Mouse (Mus musculus) skeletal muscle tissue, adult 2 months (tissue): ENCODE results near the gene Tulp1.
A peak's percentile ranks its signal among the peaks of the same experiment; 100 is the strongest.
"Not testable (repeated sequence)": the region's sequence is repeated elsewhere in the genome, so short reads cannot be mapped to it uniquely, and the experiment has no call there.

Experiments used
- DNase-seq: peaks from one replicate; pipeline ENCODE4 v3.0.0-alpha.2; 2012; ENCODE audit warnings: low read depth, low spot score

Gene Tulp1

GRCm38 (mm10) chr17:28365122-28365521, at the start of gene Tulp1:
Tulp1 (minus strand) TSS chr17:28365222.
- no peak for DNase-seq

GRCm38 (mm10) chr17:28411381-28411960, 46.4 kb upstream of the Tulp1 start:
- peak; percentile 51 for DNase-seq

- no peak for DNase-seq
These were observed 45.7 kb upstream of the Tulp1 start for GRCm38 (mm10) chr17:28410731-28411130.

- DNase-seq = no peak
These were observed 43.4 kb upstream of the Tulp1 start for GRCm38 (mm10) chr17:28408251-28408918.

GRCm38 (mm10) chr17:28407418-28408250, 42.6 kb upstream of the Tulp1 start:
- DNase-seq = peak; percentile 76

- DNase-seq = no peak
These were observed 41.4 kb upstream of the Tulp1 start for GRCm38 (mm10) chr17:28406471-28406870.

- DNase-seq = not testable (repeated sequence)
These were observed 39.7 kb upstream of the Tulp1 start for GRCm38 (mm10) chr17:28404745-28405144.

- no peak for DNase-seq
These were observed 39.3 kb upstream of the Tulp1 start for GRCm38 (mm10) chr17:28404301-28404700.

- no peak for DNase-seq
These were observed 30.0 kb upstream of the Tulp1 start for GRCm38 (mm10) chr17:28394994-28395393.

- no peak for DNase-seq
These were observed 29.2 kb upstream of the Tulp1 start for GRCm38 (mm10) chr17:28394051-28394765.

GRCm38 (mm10) chr17:28391568-28392432, 26.8 kb upstream of the Tulp1 start:
- no peak for DNase-seq

- DNase-seq = no peak
These were observed 23.5 kb upstream of the Tulp1 start for GRCm38 (mm10) chr17:28388534-28388933.

GRCm38 (mm10) chr17:28386150-28386905, 21.3 kb upstream of the Tulp1 start:
- DNase-seq = peak; percentile 48

- DNase-seq = no peak
These were observed 19.3 kb upstream of the Tulp1 start for GRCm38 (mm10) chr17:28384298-28384697.

- DNase-seq = no peak
These were observed 15.2 kb upstream of the Tulp1 start for GRCm38 (mm10) chr17:28380255-28380654.

GRCm38 (mm10) chr17:28375592-28376061, 10.6 kb upstream of the Tulp1 start:
- DNase-seq = no peak

GRCm38 (mm10) chr17:28374494-28374893, 9.5 kb upstream of the Tulp1 start:
- no peak for DNase-seq

GRCm38 (mm10) chr17:28373821-28374220, 8.8 kb upstream of the Tulp1 start:
- DNase-seq = no peak

GRCm38 (mm10) chr17:28371941-28372340, 6.9 kb upstream of the Tulp1 start:
- DNase-seq = no peak

- DNase-seq = no peak
These were observed 6.3 kb upstream of the Tulp1 start for GRCm38 (mm10) chr17:28371286-28371685.
